Mouse (Mus musculus): Measurements from ENCODE around the gene Rfc2.

Gene Rfc2

GRCm38 (mm10) chr5:134581146-134581545 lies at the start of gene Rfc2:
TSS of gene Rfc2 (plus strand) at chr5:134581366.
- DNase-seq (ENCODE audit: low read depth): no peak

GRCm38 (mm10) chr5:134531585-134531984 lies 49.6 kb upstream of the Rfc2 start:
- no peak for DNase-seq (ENCODE audit: low read depth)

DNA sequence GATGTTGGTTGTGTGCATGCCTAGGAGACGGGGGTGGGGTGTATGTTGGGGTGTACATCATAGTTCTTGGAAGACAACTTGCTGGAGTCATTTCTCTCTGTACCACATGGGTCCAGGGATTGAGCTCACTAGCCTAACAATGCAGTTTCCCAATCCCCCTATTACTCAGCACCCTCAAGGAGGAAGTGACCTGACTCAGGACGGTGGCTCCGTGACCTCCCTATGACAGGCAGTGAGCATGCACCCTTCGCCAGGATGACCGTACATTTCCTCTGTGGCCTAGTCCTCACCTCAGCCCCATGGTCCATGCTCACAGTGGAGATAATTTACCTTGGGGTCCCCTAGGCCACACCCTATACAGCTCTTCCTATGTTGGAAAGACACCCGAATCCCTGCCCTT lies 48.7 kb upstream of the Rfc2 start:
- no peak for DNase-seq (ENCODE audit: low read depth)

- DNase-seq (ENCODE audit: low read depth): no peak
Observed at GRCm38 (mm10) chr5:134536036-134536435, 45.1 kb upstream of the Rfc2 start.

GRCm38 (mm10) chr5:134539891-134540290 lies 41.3 kb upstream of the Rfc2 start:
- DNase-seq (ENCODE audit: low read depth): peak; percentile 71

DNA sequence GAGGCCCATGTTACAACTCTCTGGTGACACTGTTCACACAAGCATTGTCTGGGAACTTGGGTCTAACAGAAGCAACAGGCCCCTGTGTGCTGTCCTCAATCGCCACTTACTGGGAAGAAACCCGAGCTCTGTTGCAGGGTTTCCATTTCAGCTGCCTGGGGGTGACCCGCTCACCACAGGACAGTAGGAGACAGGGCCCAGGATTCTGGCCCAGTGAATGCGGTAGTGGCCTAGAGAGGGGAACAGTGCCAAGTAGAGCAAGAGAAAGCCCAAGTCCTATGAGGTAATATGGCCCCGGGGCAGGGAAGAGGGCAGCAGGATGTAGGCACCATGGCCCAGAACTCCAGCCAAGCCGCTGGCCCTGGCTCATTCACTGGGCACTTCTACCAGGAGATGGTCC lies 40.3 kb upstream of the Rfc2 start:
- no peak for DNase-seq (ENCODE audit: low read depth)

DNA sequence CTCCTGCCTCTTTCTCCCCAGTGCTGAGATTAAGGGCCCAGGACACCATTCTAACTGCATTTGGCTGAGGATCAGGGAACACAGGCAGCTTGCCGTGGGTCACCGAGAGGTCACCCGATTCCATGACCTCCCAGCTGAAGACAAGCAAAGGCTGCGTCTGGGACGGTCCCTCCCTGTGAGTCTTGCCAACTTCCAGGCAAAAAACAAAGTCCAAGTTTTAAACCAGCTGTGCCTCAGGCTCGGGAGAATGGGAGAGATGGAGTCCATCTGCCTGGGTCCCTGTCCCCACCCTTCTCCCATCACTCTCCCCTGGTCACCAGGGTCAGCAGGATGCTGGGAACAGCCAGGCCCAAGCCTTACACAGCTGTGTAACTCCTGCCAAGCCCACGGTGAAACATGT lies 39.5 kb upstream of the Rfc2 start:
- no peak for DNase-seq (ENCODE audit: low read depth)

- DNase-seq (ENCODE audit: low read depth): no peak
Observed at GRCm38 (mm10) chr5:134544516-134545241, 36.5 kb upstream of the Rfc2 start.

- no peak for DNase-seq (ENCODE audit: low read depth)
Observed at GRCm38 (mm10) chr5:134545242-134545629, 35.9 kb upstream of the Rfc2 start.

DNA sequence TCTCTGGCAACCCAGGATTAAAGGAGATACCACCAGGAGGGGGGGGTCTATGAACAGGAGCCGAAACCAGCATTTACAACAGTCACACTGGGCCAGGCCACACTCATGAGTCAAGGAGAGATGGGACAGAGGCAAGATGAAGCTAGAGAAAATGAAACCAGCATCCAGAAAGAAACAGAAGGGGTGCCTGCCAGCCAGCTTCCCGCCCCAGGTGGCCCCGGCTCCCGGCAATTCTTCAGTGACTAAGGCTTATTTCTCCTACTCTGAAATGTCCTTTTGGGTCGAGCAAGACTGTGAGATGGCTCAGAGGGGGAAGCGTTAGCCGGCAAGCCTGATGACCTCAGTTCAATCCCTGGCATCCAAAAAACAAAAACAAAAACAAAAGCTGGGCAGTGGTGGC lies 34.4 kb upstream of the Rfc2 start:
- no peak for DNase-seq (ENCODE audit: low read depth)

DNA sequence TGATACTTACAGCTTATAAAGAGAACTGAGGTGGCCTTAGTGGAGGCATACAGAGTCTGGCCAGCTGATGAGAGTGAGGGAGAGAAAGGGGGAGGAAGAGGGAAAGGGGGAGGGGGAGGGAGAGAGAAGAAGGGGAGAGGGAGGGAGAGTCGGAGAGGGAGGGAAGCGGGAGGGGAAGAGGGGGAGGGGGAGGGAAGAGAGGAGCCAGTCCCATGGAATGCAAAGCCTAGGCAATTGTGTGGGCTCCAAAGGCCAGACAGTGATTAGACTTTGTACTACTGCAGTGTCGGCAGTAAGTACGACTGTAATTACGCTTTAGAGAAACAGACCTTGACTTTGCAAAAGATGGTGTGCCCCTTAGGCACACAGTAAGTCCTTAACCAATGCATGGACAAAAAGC lies 32.9 kb upstream of the Rfc2 start:
- no peak for DNase-seq (ENCODE audit: low read depth)

DNA sequence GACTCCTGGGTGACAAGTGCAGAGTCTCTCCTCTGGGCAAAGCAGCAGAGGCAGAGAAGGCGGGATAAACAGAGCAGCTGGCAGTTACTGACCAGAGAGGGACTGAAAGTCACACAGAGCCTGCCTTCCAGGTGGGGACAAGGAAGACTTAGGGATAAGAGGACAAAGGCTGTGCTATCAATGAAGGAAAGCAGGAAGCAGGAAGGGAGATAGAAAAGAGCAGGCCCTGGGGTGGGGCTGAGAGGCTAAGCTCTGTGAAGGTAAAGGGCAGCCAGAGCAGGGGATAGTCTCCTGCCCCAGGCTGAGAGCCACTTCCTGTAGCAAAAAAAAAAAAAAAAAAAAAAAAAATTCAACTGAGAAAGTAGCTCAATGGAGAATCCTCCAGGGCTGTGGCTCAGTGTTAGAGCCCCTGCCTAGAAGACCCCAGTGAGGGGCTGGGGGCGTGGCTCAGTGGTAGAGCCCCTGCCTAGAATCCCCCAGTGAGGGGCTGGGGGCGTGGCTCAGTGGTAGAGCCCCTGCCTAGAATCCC lies 31.5 kb upstream of the Rfc2 start:
- no peak for DNase-seq (ENCODE audit: low read depth)

DNA sequence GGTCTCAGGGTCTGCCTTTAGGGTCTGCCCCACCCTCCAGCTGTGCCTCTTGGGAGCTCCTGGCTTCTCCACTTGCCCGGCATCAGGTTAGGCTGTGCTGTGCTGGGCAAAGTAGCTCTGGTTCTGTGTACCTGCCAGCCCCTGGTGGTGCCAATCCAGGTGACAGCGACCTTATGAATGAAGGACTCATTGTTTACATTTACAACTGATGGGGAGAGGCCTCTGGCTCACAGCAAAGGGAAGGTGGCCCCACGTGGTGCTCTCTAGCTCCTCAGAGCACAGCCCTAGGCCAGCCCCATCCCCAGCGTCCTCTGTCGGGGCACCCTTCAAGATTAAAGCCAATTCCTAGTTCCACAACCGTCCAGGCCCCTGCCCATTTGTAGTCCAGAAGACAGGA lies 30.3 kb upstream of the Rfc2 start:
- no peak for DNase-seq (ENCODE audit: low read depth)

DNA sequence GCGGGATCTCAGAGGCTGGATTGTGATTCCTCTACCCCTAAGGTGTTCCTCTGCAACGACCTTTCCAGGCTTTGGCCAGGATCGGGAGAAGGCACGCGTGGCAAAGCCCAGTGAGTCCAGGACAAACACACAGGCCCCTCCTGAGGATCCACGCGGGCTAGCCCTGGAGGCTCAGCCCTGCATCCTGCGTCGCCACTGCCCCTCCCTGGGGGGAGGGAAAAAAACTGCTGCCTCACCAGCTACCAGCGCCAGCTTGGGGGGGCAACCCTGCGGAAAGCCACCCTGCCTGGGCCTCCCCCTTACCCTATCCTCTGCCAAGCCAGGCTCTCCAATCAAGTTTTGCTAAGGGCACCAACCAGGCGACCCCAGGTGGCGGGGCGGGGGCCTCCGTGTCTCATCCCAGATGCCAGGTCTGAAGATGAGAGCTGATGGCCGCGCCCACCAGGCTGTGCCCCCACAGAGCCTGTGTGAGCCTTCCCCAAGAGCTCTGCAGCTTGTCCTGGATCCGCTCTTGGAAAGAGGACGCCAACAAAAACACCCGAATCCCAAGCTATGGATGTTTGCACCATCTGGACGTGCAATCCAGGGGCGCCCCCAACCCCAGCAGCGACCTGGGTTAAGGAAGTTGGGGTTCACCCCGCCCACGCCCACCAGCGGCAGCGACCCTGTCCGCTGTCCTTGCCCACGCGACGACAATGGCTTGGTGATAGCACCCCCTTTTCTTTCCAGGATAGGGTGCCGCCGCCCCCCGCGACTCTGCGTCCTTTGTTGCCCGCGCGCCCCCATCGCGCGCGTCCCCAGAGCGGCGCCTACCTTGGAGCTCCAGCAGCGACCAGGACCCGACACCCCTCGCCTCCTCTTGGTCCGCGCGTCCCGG lies 29.7 kb upstream of the Rfc2 start:
- no peak for DNase-seq (ENCODE audit: low read depth)

- DNase-seq (ENCODE audit: low read depth): peak; percentile 93
Observed at GRCm38 (mm10) chr5:134552110-134552972, 28.8 kb upstream of the Rfc2 start, which contains the start of gene Clip2. TSS of gene Clip2 (minus strand) at chr5:134552434.

GRCm38 (mm10) chr5:134553951-134554546 lies 27.1 kb upstream of the Rfc2 start:
- no peak for DNase-seq (ENCODE audit: low read depth)

GRCm38 (mm10) chr5:134555463-134556164 lies 25.6 kb upstream of the Rfc2 start:
- DNase-seq (ENCODE audit: low read depth): no peak

DNA sequence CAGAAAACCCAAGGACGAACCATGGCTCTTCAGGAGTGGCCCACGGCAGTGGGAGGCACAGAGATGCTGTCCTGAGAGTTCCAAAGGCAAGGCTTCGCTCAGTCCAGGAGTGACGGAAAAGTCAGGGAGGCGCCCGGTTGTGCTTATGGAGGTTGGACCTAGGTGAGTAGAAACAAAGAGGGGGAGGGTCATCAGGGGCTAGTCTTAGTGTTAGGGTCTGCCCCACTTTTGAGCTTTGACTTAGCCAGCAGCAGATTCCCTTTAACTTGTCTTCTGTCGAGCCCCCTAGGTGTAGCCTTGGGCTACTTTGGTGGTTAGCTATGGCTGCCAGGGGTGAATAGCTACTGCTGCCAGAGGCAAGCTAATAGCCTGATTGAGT lies 21.1 kb upstream of the Rfc2 start, which contains the start of gene Syna:
Gene Syna (minus strand): TSS at position 101 of the 379 bp plus-strand sequence.
- no peak for DNase-seq (ENCODE audit: low read depth)

DNA sequence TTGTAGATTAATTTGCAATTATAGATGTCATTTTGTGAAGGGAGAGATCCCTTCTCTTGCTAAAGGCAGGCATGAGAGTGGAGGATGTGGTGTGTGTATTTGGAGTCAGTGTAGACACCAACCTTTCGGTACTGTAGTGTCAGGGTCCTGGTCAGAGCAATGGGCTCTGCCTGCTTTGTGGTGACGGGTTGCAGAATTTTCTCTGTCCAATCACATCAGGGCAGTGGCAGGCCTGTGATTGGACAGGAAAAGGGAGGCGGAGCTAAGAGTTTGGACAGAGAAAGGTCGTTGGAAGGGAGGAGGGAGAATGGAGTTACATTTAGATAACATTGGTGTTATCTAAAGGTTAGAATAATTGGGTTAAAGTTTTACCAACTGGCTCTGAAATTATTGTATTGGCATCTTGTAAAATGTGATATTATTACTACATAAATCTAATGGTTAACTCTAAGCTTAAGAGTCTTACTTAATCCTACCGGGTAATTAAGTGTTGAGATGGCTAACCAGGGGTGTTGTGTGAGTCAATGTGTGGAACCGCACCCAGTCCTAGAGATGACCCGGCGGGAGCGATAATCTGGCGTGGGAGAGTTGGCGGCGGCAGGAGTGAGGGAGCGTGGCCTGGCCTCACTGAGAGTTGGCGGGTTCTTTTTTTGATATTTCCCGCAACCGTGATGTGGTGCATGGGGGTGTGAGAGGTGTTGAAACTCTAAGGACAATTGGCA lies 20.6 kb upstream of the Rfc2 start:
- no peak for DNase-seq (ENCODE audit: low read depth)

- no peak for DNase-seq (ENCODE audit: low read depth)
Observed at GRCm38 (mm10) chr5:134564272-134564671, 16.9 kb upstream of the Rfc2 start.

All from fibroblast of lung, adult 2 months (primary cell).